Mouse (Mus musculus) liver, embryonic 15.5 days (tissue): ENCODE results near the gene Rftn1. TPM values are rescaled to one million over a fixed set of nuclear protein-coding genes. Genes with fewer than 3 reads are reported as not detected.

Experiments used
- ATAC-seq: fragments of 200-750 bp; cut with Nextera tagmentation; 2 replicates; pipeline ENCODE4 v1.8.0; 2017; ENCODE audit warnings: moderate number of reproducible peaks, mild to moderate bottlenecking, moderate library complexity; ENCODE audit not compliant: insufficient read depth
- H3K27ac ChIP-seq: fragments of 300-500 bp; sonication (generic); replicated peaks from 2 replicates; pipeline ENCODE4 v1.5.1; 2015; ENCODE audit warnings: mild to moderate bottlenecking, inconsistent platforms
- H3K27me3 ChIP-seq: fragments of 300-500 bp; sonication (generic); 2 replicates; pipeline ENCODE4 v1.6.1; 2015; ENCODE audit warnings: mild to moderate bottlenecking, inconsistent platforms
- H3K36me3 ChIP-seq: fragments of 300-500 bp; sonication (generic); replicated peaks from 2 replicates; pipeline ENCODE4 v1.6.1; 2015; ENCODE audit warnings: moderate library complexity, mild to moderate bottlenecking, inconsistent platforms
- H3K4me1 ChIP-seq: fragments of 300-500 bp; sonication (generic); replicated peaks from 2 replicates; pipeline ENCODE4 v1.6.1; 2015; ENCODE audit warnings: inconsistent platforms
- H3K4me2 ChIP-seq: fragments of 300-500 bp; sonication (generic); 2 replicates; pipeline ENCODE4 v1.6.1; 2015; ENCODE audit warnings: moderate library complexity, mild to moderate bottlenecking, inconsistent platforms
- H3K4me3 ChIP-seq: fragments of 300-500 bp; sonication (generic); replicated peaks from 2 replicates; pipeline ENCODE4 v1.5.1; 2015; ENCODE audit warnings: mild to moderate bottlenecking, inconsistent platforms
- H3K9ac ChIP-seq: fragments of 300-500 bp; sonication (generic); 2 replicates; pipeline ENCODE4 v1.6.1; 2015; ENCODE audit warnings: moderate library complexity, mild to moderate bottlenecking, inconsistent platforms
- H3K9me3 ChIP-seq: fragments of 300-500 bp; sonication (generic); replicated peaks from 2 replicates; pipeline ENCODE4 v1.6.1; 2016; ENCODE audit warnings: inconsistent platforms
- WGBS: fragments of 180-500 bp; shearing (Covaris S2); methylation state at CpG from one replicate; pipeline ENCODE4 v1.1.7; 2015; ENCODE audit warnings: mixed read lengths; ENCODE audit not compliant: insufficient replicate concordance; 5-methylcytosine and 5-hydroxymethylcytosine counted together
- polyA plus RNA-seq: library from polyadenylated mRNA; unstranded; fragments of >200 nt; fragmentation: Nextera tagmentation; extraction: Ambion mirVana; gene quantifications from 2 replicates; pipeline ENCODE4 v1.2.1, GENCODE M21; 2015

Gene Rftn1
- polyA plus RNA-seq, 1 experiment from 2014 or later = 3.9 TPM

DNA sequence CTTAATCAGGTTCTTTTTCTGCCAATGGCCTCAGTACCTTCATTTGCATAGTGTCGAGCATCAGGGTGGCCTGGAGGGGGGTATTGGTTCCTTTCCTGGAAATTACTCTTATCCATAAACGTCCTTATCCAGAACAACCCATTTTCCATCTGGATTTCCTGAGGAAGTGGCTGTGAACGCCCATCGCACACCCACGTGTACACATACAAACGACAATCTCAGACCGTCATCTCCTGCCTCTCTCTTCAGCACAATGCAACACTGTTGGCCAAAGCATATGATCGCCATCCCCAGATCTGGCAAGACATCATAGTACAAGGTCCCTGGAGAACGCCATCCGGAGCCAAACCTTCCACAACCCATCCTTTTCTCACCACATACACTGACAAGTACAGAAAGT lies 47.1 kb downstream of the Rftn1 start:
- H3K4me2 ChIP-seq = no peak overlapping the region
- H3K36me3 ChIP-seq = no peaks in the 10 kb centered on the region
- no peak for ATAC-seq
- WGBS = 64% methylated on average over 10 of the region's 10 CpGs
- H3K9ac ChIP-seq = no peak overlapping the region
- H3K4me3 ChIP-seq = no peak overlapping the region
- no peaks in the 10 kb centered on the region for H3K9me3 ChIP-seq
- no peaks in the 10 kb centered on the region for H3K27me3 ChIP-seq
- no peaks in the 10 kb centered on the region for H3K4me1 ChIP-seq
- H3K27ac ChIP-seq = no peak overlapping the region

DNA sequence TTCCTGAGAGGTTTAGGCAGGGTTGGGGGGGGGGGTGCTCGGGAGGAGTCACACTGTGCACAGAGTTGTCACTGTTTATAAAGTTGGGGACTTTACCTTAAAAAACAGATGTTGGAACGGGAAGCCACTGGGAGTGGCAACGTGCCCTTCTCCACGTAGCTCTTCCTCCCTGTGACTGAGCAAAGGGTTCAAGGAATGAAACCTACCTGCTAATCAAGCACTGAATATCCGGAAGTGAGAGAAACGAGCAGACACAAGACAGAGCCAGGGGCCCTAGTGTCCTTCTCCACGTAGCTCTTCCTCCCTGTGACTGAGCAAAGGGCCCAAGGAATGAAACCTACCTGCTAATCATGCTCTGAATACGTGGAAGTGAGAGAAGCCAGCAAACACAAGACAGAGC lies 47.9 kb downstream of the Rftn1 start:
- Histone ChIP-seq H3K9ac (no peak overlapping the region), H3K27me3 (no peaks in the 10 kb centered on the region), H3K4me3 (no peak overlapping the region), H3K4me1 (no peaks in the 10 kb centered on the region), H3K4me2 (no peak overlapping the region), H3K36me3 (no peaks in the 10 kb centered on the region), H3K27ac (no peak overlapping the region), H3K9me3 (no peaks in the 10 kb centered on the region)
- 67% methylated on average over 8 of the region's 8 CpGs for WGBS
- ATAC-seq = no peak

DNA sequence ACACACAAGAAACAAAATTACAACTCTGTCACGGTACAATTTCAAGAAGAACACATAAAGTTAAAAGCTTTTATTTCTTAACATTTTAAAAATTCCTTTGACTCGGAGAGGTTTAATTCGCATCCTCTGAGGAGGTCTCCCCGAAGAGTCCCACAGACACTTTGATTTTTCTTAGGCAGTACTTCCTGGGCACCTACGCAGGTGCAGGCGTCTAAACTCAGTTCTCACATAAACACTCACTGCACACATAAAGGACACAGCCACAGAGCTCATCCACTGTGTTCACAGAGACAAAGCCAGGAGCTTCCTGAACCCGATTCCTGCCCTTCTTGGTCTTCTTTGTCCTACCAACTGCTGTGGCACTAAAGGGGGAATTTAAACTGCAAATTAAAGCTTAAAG lies 48.3 kb downstream of the Rftn1 start:
- 77% methylated on average over 7 of the region's 7 CpGs for WGBS
- no peak overlapping the region for H3K4me3 ChIP-seq
- no peak overlapping the region for H3K9ac ChIP-seq
- H3K4me1 ChIP-seq = no peaks in the 10 kb centered on the region
- H3K27me3 ChIP-seq = no peaks in the 10 kb centered on the region
- ATAC-seq = no peak
- no peak overlapping the region for H3K27ac ChIP-seq
- H3K9me3 ChIP-seq = no peaks in the 10 kb centered on the region
- no peak overlapping the region for H3K4me2 ChIP-seq
- no peaks in the 10 kb centered on the region for H3K36me3 ChIP-seq

DNA sequence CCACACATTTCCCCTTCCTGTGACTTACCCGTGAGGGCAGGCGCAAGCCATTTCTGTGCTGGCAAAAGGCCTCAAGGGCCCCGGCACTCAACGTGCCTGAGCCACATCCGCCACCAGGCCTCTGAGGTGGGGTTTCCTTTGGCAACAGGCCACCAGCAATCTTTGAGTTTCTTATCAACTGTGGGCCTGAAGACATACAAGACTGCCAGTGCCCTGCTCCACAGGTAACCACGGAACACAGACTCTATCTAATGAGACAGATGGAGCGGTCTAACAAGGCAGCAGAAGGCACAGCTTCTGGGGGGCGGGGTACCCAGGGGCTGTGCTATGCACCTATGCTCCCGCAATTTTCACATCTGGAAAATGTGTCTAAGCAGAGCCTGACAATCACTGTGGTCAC lies 54.4 kb downstream of the Rftn1 start:
- H3K4me2 ChIP-seq = no peak overlapping the region
- ATAC-seq = peak; percentile 54
- 22% methylated on average over 9 of the region's 9 CpGs for WGBS

DNA sequence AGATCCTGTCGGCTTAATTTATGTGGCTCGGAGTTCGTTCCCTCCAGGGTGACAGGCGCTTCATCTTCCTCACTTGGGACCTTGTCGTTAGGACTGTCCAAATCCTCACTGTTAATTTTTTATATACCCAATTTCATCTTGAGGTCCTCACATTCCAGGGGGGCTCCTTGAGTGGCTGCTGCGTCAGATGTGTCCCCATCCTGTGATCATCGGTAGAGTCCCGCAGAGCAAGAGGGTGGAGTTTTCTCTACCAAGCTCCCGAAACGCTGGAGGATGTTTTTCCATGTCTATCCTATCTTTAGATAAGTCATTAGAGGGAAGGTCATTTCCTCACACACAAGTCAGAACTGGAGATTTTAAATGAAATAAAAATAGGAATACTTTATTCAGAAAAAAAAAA lies 55.0 kb downstream of the Rftn1 start:
- Histone ChIP-seq H3K4me3 (no peak overlapping the region), H3K9me3 (no peaks in the 10 kb centered on the region), H3K9ac (no peak overlapping the region), H3K27me3 (no peaks in the 10 kb centered on the region), H3K36me3 (no peaks in the 10 kb centered on the region), H3K4me1 (peaks cover 15% of the 10 kb centered on the region), H3K4me2 (no peak overlapping the region), H3K27ac (no peak overlapping the region)
- 74% methylated on average over 10 of the region's 10 CpGs for WGBS
- no peak for ATAC-seq

More for the DNA sequence above, 54.4 kb downstream of the Rftn1 start:
- H3K36me3 ChIP-seq = no peaks in the 10 kb centered on the region
- H3K9me3 ChIP-seq = no peaks in the 10 kb centered on the region
- H3K9ac ChIP-seq = no peak overlapping the region
- H3K4me3 ChIP-seq = no peak overlapping the region
- peaks cover 15% of the 10 kb centered on the region for H3K4me1 ChIP-seq
- H3K27me3 ChIP-seq = no peaks in the 10 kb centered on the region
- H3K27ac ChIP-seq = no peak overlapping the region

DNA sequence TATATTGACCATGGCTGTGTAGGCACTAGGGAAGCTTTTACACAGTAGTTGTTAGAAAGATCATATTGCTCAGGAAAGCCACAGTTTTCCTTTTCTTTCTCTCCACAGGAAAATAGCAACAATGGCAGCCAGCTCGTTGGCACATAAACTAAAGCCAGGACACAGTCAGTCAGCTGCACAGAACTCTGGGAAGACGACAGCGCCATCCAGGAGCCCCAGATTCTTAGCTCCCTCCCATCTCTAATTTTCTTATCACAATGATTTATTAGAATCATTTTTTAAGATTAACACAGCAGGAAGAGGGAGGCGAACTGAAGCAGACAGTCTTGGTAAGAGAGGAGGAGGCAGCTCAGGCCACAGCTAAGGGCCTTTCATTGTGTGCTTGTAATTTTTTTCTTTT lies 58.8 kb downstream of the Rftn1 start:
- Histone ChIP-seq H3K27ac (no peak overlapping the region), H3K36me3 (no peaks in the 10 kb centered on the region), H3K27me3 (no peaks in the 10 kb centered on the region), H3K4me2 (no peak overlapping the region), H3K4me3 (no peak overlapping the region), H3K4me1 (peaks cover 15% of the 10 kb centered on the region), H3K9ac (no peak overlapping the region), H3K9me3 (no peaks in the 10 kb centered on the region)
- ATAC-seq = no peak
- 67% methylated on average over 4 of the region's 4 CpGs for WGBS

DNA sequence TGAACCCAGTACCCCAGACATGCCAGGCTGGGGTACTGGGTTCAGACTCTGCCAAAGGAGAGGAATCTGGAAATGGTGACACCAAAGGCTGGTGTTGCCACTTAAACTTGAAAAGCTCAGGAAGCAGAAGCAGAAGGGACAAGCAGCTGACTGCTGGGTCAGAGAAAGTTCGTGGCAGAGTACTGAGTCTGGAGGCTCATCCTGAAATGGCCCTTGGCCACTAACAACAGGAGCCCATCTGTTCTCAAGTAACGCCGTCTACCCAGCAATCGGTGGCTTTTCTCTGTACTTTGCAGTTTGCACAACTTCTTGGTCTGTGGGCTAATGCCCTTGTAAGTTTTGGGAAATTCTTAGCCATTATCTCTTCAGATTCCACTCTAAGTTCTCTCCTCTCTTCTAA lies 60.1 kb downstream of the Rftn1 start:
- Histone ChIP-seq H3K4me2 (no peak overlapping the region), H3K36me3 (no peaks in the 10 kb centered on the region), H3K27ac (no peak overlapping the region), H3K27me3 (no peaks in the 10 kb centered on the region), H3K9ac (no peak overlapping the region), H3K9me3 (no peaks in the 10 kb centered on the region), H3K4me1 (peaks cover 11% of the 10 kb centered on the region; the same call in 1 of the 2 replicates), H3K4me3 (no peak overlapping the region)
- ATAC-seq = no peak
- 73% methylated on average over 4 of the region's 4 CpGs for WGBS

DNA sequence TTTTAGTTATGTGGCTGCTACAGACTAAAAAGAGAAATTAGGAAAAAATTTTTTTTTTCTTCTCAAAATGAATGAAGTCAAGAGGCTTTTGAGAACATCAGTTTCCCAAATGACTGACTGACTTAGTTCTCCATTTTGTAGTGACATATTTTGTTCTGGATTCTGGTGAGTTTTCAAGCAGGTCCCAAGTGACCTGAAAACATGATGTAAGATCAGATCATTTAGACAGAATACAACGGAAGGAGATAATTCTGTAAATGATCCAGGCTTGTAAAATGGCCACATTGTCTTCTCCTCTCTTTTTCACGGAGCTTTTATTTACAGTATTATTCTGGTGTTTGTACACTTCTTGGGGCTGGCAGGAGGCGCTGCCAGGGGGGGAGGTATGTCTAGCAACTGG lies 62.1 kb downstream of the Rftn1 start:
- no peak overlapping the region for H3K4me3 ChIP-seq
- 68% methylated on average over 3 of the region's 3 CpGs for WGBS
- H3K9ac ChIP-seq = no peak overlapping the region
- ATAC-seq = no peak
- no peak overlapping the region for H3K27ac ChIP-seq
- no peaks in the 10 kb centered on the region for H3K36me3 ChIP-seq
- no peaks in the 10 kb centered on the region for H3K9me3 ChIP-seq
- no peak overlapping the region for H3K4me2 ChIP-seq
- H3K4me1 ChIP-seq = peaks cover 8% of the 10 kb centered on the region
- no peaks in the 10 kb centered on the region for H3K27me3 ChIP-seq

DNA sequence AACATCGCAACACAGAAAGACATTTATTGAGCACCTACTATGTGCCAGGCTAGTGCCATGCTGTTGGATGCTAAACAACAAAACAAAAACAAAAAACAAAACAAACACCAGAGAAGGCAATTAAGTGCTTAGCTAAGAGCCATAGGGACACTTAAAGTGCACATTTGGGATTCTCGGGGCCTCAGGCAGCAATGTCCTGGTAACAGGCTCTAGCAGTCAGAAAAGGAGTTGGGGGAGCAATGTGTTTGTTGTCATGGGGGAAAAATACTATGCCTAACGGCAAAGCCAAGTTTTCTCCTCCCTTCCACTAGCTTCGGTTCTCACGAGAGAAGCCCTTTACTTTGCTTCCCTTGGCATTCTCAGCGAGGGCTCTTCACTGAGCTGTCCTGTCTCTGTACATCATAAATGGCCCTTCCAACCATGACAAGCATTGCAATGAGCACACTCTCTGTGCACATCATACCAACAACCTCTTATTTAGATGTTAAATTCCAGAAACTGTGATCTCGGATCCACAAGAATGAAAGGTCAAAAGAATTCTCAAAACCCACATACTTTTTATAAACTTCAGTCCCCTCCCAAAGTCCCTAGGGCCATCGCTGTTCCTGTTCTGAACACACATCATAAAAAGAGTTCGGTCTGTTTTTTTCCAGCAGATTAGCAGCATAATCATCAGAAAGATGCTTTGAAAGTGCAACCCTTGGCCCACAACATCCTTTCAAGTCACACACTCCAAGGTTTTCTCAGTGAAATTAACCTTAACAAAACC lies 63.2 kb downstream of the Rftn1 start:
- Histone ChIP-seq H3K27ac (no peak overlapping the region), H3K9me3 (no peaks in the 10 kb centered on the region), H3K4me3 (no peak overlapping the region), H3K27me3 (peaks cover 4% of the 10 kb centered on the region; the same call in 1 of the 2 replicates), H3K36me3 (no peaks in the 10 kb centered on the region), H3K9ac (no peak overlapping the region), H3K4me2 (no peak overlapping the region), H3K4me1 (peaks cover 17% of the 10 kb centered on the region)
- no peak for ATAC-seq
- 74% methylated on average over 9 of the region's 9 CpGs for WGBS

DNA sequence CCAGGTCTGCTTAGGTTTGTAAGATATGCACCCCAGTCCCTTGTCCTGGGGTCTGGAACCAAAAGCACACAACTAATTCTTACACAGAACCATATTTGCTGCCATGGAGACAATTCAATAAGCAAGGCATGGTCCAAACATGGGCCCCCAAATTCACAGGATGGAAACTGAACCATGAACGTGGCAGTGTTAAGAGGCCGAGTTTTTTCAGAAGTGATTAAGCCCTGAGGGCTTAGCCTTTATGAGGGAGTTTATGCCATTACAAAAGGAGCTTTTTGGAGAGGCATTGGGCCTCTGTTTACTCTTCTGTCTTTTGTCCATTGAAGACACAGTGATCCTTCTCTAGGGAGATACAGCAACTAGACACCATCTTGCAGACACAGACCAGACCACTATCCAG lies 63.9 kb downstream of the Rftn1 start:
- H3K9ac ChIP-seq = no peak overlapping the region
- ATAC-seq = no peak
- peaks cover 17% of the 10 kb centered on the region for H3K4me1 ChIP-seq
- WGBS = 63% methylated on average over 2 of the region's 2 CpGs
- no peaks in the 10 kb centered on the region for H3K36me3 ChIP-seq
- H3K27me3 ChIP-seq = peaks cover 4% of the 10 kb centered on the region; the same call in 1 of the 2 replicates
- H3K9me3 ChIP-seq = no peaks in the 10 kb centered on the region
- no peak overlapping the region for H3K27ac ChIP-seq
- H3K4me3 ChIP-seq = no peak overlapping the region
- H3K4me2 ChIP-seq = no peak overlapping the region

DNA sequence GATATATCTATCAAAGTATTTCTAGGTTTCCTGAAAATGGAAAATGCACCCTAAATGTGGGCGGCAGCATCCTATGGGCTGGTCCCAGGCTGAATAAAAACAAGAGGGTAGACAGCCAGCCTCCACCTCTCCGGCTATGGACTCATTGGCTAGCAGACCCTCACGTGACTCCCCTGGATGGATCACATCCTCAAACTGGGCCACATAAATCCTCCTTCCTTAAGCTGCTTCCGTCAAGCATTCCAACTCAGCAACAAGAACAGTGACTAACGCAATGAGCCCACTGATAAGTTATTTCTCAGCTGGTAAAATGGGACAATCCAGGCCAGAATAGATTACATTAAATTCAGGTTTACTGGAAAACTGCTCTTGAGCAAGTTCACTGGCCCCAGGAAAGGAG lies 64.6 kb downstream of the Rftn1 start:
- H3K9ac ChIP-seq = no peak overlapping the region
- H3K4me3 ChIP-seq = no peak overlapping the region
- no peaks in the 10 kb centered on the region for H3K9me3 ChIP-seq
- no peak overlapping the region for H3K27ac ChIP-seq
- no peaks in the 10 kb centered on the region for H3K36me3 ChIP-seq
- H3K4me2 ChIP-seq = no peak overlapping the region
- H3K4me1 ChIP-seq = peaks cover 19% of the 10 kb centered on the region
- WGBS = 65% methylated on average over 5 of the region's 5 CpGs
- ATAC-seq = no peak
- H3K27me3 ChIP-seq = peaks cover 4% of the 10 kb centered on the region; the same call in 1 of the 2 replicates
